Mouse (Mus musculus) intestine, embryonic 16.5 days (tissue): ENCODE data around the gene Glt28d2. TPM values are rescaled to one million over a fixed set of nuclear protein-coding genes. Genes with fewer than 3 reads are reported as not detected.
"Not testable (repeated sequence)": the region's sequence is repeated elsewhere in the genome, so short reads cannot be mapped to it uniquely, and the experiment has no call there.

Source experiments
- ATAC-seq: fragments of 200-750 bp; cut with Nextera tagmentation; 2 replicates; pipeline ENCODE4 v1.8.0; 2017; ENCODE audit warnings: moderate TSS enrichment, moderate library complexity
- H3K27ac ChIP-seq: fragments of 300-500 bp; sonication (generic); 2 replicates; pipeline ENCODE4 v1.5.1; 2014; ENCODE audit warnings: mild to moderate bottlenecking, low read length
- H3K27me3 ChIP-seq: fragments of 300-500 bp; sonication (generic); replicated peaks from 2 replicates; pipeline ENCODE4 v1.6.1; 2014; ENCODE audit warnings: low read length, control low read depth, mixed read lengths; ENCODE audit not compliant: control insufficient read depth, insufficient read depth
- H3K36me3 ChIP-seq: fragments of 300-500 bp; sonication (generic); 2 replicates; pipeline ENCODE4 v1.6.1; 2014; ENCODE audit warnings: low read length, control low read depth; ENCODE audit not compliant: control insufficient read depth, insufficient read depth
- H3K4me1 ChIP-seq: fragments of 300-500 bp; sonication (generic); 2 replicates; pipeline ENCODE4 v1.6.1; 2014; ENCODE audit warnings: low read length, control low read depth, mixed read lengths; ENCODE audit not compliant: control insufficient read depth, insufficient read depth
- H3K4me2 ChIP-seq: fragments of 300-500 bp; sonication (generic); 2 replicates; pipeline ENCODE4 v1.6.1; 2014; ENCODE audit warnings: low read depth, low read length, control low read depth
- H3K4me3 ChIP-seq: fragments of 300-500 bp; sonication (generic); 2 replicates; pipeline ENCODE4 v1.5.1; 2014; ENCODE audit warnings: mild to moderate bottlenecking, low read length
- H3K9ac ChIP-seq: fragments of 300-500 bp; sonication (generic); 2 replicates; pipeline ENCODE4 v1.6.1; 2014; ENCODE audit warnings: low read depth, low read length
- H3K9me3 ChIP-seq: fragments of 300-500 bp; sonication (generic); 2 replicates; pipeline ENCODE4 v1.6.1; 2016; ENCODE audit warnings: low read length, control low read depth; ENCODE audit not compliant: control insufficient read depth
- WGBS: fragments of 180-500 bp; shearing (Covaris S2); extraction: QIAGEN DNeasy Blood & Tissue Kit; methylation state at CpG from one replicate; pipeline ENCODE4 v1.1.7; 2014; 5-methylcytosine and 5-hydroxymethylcytosine counted together
- polyA plus RNA-seq: library from polyadenylated mRNA; unstranded; fragments of >200 nt; fragmentation: Nextera tagmentation; extraction: Ambion mirVana; gene quantifications from 2 replicates; pipeline ENCODE4 v1.2.1, GENCODE M21; 2015

Glt28d2 gene
- polyA plus RNA-seq, 1 experiment from 2014 or later = 2.2 TPM

GRCm38 (mm10) chr3:85922331-85922730, 35.0 kb upstream of the Glt28d2 start:
- H3K36me3 ChIP-seq = no peaks in the 10 kb centered on the region
- no peaks in the 10 kb centered on the region for H3K9me3 ChIP-seq
- H3K4me2 ChIP-seq = no peak overlapping the region
- no peak overlapping the region for H3K27ac ChIP-seq
- 56% methylated on average over 3 of the region's 3 CpGs for WGBS
- no peak overlapping the region for H3K4me3 ChIP-seq
- ATAC-seq = no peak
- no peaks in the 10 kb centered on the region for H3K4me1 ChIP-seq
- no peak overlapping the region for H3K9ac ChIP-seq
- H3K27me3 ChIP-seq = no peaks in the 10 kb centered on the region

GRCm38 (mm10) chr3:85920671-85921070, 33.4 kb upstream of the Glt28d2 start:
- not testable (repeated sequence) for H3K4me3 ChIP-seq, ATAC-seq, H3K36me3 ChIP-seq, H3K9me3 ChIP-seq, H3K9ac ChIP-seq, H3K27ac ChIP-seq, H3K27me3 ChIP-seq, H3K4me1 ChIP-seq, H3K4me2 ChIP-seq
- 82% methylated on average over 2 of the region's 2 CpGs for WGBS

DNA sequence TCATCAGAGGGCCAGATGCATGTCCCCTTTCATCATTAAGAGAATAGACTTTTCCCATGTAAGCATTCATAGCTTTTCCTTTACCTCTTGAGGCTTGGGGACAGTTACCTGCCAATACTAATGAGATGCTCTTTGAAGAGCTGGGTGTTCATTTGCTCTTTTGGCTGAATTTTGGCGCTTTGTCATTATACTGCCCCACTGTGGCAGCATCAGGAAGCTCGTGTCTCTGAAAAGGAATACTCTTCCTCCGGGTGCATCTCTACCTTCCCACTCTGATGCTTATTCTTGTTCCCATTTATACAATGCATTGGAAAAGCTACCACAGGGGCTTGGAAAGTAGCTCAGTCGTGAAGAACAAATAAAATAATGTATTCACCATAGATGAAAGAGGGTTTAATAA, 30.3 kb upstream of the Glt28d2 start:
- Histone ChIP-seq H3K4me3 (no peak overlapping the region), H3K36me3 (no peaks in the 10 kb centered on the region), H3K4me1 (no peaks in the 10 kb centered on the region), H3K27me3 (no peaks in the 10 kb centered on the region), H3K9me3 (no peaks in the 10 kb centered on the region), H3K9ac (no peak overlapping the region), H3K4me2 (no peak overlapping the region), H3K27ac (no peak overlapping the region)
- WGBS = 15% methylated on average over 4 of the region's 4 CpGs
- no peak for ATAC-seq

GRCm38 (mm10) chr3:85914806-85915205, 27.5 kb upstream of the Glt28d2 start:
- Histone ChIP-seq H3K27ac (no peak overlapping the region), H3K4me3 (no peak overlapping the region), H3K4me1 (no peaks in the 10 kb centered on the region), H3K9me3 (no peaks in the 10 kb centered on the region), H3K9ac (no peak overlapping the region), H3K4me2 (no peak overlapping the region), H3K27me3 (no peaks in the 10 kb centered on the region), H3K36me3 (no peaks in the 10 kb centered on the region)
- whole genome bisulfite sequencing = 91% methylated on average over 6 of the region's 6 CpGs
- ATAC-seq = no peak

DNA sequence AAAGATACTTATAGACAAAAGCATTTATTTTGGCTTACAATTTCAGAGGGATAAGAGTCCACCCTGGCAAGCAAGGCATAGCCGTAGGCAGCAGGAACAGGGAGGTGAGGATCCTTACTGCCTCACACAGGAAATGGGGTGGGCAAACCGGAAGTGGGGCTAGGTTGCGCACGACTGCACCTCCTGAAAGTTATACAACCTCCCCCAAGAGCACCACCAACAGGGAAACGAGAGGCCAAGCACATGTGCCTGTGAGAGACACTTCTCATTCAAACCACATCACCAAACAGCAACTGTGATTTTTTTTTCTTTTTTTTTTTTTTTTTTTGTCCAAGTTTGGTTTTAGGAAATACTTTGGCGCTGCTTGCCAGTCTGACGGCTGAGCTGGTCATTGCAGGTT, 19.8 kb upstream of the Glt28d2 start:
- H3K9ac ChIP-seq = no peak overlapping the region
- no peak overlapping the region for H3K4me3 ChIP-seq
- no peaks in the 10 kb centered on the region for H3K4me1 ChIP-seq
- no peaks in the 10 kb centered on the region for H3K36me3 ChIP-seq
- H3K27me3 ChIP-seq = no peaks in the 10 kb centered on the region
- no peaks in the 10 kb centered on the region for H3K9me3 ChIP-seq
- ATAC-seq = no peak
- 77% methylated on average over 7 of the region's 7 CpGs for WGBS
- no peak overlapping the region for H3K4me2 ChIP-seq
- H3K27ac ChIP-seq = no peak overlapping the region

DNA sequence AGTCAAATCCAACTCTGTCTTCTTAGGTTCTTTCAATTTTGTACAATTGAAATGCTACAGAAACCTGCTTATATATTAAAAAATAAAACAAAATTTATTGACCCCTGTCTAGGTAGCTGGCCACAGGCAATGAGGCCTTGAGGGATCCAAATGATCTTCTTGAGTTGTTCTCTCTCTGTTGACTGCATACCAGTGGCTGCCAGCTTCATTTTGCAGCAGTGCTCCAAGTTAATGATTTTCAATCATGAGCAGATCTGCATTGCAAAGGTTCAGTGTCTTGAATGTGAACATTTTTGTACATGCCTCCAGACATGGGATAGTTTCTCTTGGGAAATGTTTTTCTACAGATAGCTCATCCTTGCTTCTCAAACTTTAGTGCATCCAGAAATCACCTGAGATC, 17.1 kb upstream of the Glt28d2 start:
- H3K27me3 ChIP-seq = no peaks in the 10 kb centered on the region
- no peaks in the 10 kb centered on the region for H3K4me1 ChIP-seq
- no peaks in the 10 kb centered on the region for H3K9me3 ChIP-seq

GRCm38 (mm10) chr3:85895020-85895419, 7.7 kb upstream of the Glt28d2 start:
- Histone ChIP-seq H3K9ac (no peak overlapping the region), H3K4me3 (no peak overlapping the region), H3K4me1 (no peaks in the 10 kb centered on the region), H3K9me3 (no peaks in the 10 kb centered on the region), H3K36me3 (no peaks in the 10 kb centered on the region), H3K27ac (no peak overlapping the region), H3K27me3 (no peaks in the 10 kb centered on the region), H3K4me2 (no peak overlapping the region)
- no peak for ATAC-seq
- 94% methylated on average over 5 of the region's 5 CpGs for WGBS

More for the DNA sequence above, 17.1 kb upstream of the Glt28d2 start:
- Histone ChIP-seq H3K4me3 (no peak overlapping the region), H3K36me3 (no peaks in the 10 kb centered on the region), H3K9ac (no peak overlapping the region), H3K4me2 (no peak overlapping the region), H3K27ac (no peak overlapping the region)
- no peak for ATAC-seq

DNA sequence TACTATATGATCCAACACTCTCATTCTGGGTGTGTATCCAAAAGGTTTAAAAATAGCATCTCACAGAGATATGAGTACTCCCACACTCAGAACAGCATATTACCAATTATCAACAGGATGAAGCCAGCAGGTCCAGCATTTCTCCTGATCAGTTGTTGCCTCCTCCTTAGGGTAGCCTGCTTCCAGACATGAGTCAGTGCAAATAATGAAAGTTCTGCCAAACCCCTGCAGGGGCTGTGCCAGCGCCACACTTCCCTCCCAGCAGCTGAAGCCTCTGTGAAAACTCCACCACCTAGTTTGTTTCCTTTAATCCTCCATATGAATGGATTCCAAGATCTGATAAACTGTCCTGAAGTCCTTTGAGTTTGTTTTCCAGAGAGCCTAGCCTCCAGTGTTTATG, 4.3 kb upstream of the Glt28d2 start:
- Histone ChIP-seq H3K9me3 (no peaks in the 10 kb centered on the region), H3K27ac (no peak overlapping the region), H3K4me2 (no peak overlapping the region), H3K4me3 (no peak overlapping the region), H3K9ac (no peak overlapping the region), H3K36me3 (no peaks in the 10 kb centered on the region), H3K27me3 (no peaks in the 10 kb centered on the region), H3K4me1 (peaks cover 7% of the 10 kb centered on the region)
- 72% methylated on average over 1 of the region's 1 CpGs for WGBS
- ATAC-seq = no peak

- peak overlapping the region; percentile 63 for H3K4me3 ChIP-seq
- peak overlapping the region; percentile 74; the same call in 1 of the 2 replicates for H3K9ac ChIP-seq
- no peaks in the 10 kb centered on the region for H3K36me3 ChIP-seq
- no peaks in the 10 kb centered on the region for H3K27me3 ChIP-seq
- peak overlapping the region; percentile 93 for H3K4me2 ChIP-seq
- peaks cover 10% of the 10 kb centered on the region for H3K4me1 ChIP-seq
- ATAC-seq = peak; percentile 48
- H3K9me3 ChIP-seq = no peaks in the 10 kb centered on the region
- peak overlapping the region; percentile 75 for H3K27ac ChIP-seq
- 17% methylated on average over 11 of the region's 11 CpGs for WGBS
Observed at GRCm38 (mm10) chr3:85888221-85888671, 930 bp upstream of the Glt28d2 start.

DNA sequence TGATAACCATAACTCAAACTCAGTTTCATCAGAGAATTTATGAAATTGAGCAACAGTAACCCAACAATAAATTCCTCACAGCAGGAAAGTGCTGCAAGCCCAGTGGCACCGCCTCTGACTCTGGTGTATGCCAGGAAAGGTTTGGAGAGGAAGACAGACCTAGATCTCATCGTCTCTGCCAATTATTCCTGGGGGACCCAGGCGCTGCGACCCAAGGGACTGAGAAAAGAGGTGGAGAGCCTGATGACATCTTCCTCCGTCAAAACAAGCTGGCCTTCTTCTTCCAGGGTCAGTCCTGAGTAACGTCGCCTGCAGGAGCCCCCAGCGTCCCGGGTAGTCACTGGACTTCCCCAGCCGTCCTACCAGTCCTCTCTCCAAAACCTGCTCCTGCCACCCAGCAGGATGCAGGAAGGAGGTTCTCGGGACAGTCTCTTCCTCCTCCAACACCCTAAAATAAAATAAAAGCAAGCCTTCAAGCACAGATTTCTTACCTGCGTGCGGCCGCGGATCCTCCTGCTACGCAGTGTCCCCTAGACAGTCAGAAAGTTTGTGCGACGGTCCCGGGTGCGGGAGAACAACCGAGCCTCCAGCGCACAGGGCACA, 579 bp downstream of the Glt28d2 start:
- Histone ChIP-seq H3K4me1 (peaks cover 10% of the 10 kb centered on the region), H3K27ac (peak overlapping the region; percentile 40), H3K4me2 (peak overlapping the region; percentile 93), H3K4me3 (peak overlapping the region; percentile 63), H3K9ac (peak overlapping the region; percentile 74), H3K36me3 (no peaks in the 10 kb centered on the region), H3K27me3 (no peaks in the 10 kb centered on the region), H3K9me3 (no peaks in the 10 kb centered on the region)
- WGBS = 2% methylated on average over 22 of the region's 22 CpGs
- ATAC-seq = peak; percentile 22
